Mouse (Mus musculus) bone marrow, adult 2 months (tissue): ENCODE results near the gene Scn3a.

ENCODE experiments used
- CTCF ChIP-seq: fragments of 200-500 bp; IDR thresholded peaks from 2 replicates; pipeline ENCODE4 v1.5.1; 2011; ENCODE audit warnings: low read length, control low read depth; ENCODE audit not compliant: control insufficient read depth, insufficient read depth
- POLR2A ChIP-seq: fragments of 200-500 bp; IDR thresholded peaks from 2 replicates; pipeline ENCODE4 v1.6.1; 2011; ENCODE audit warnings: low read depth, mild to moderate bottlenecking, control low read depth, low read length, borderline replicate concordance; ENCODE audit not compliant: control insufficient read depth

DNA sequence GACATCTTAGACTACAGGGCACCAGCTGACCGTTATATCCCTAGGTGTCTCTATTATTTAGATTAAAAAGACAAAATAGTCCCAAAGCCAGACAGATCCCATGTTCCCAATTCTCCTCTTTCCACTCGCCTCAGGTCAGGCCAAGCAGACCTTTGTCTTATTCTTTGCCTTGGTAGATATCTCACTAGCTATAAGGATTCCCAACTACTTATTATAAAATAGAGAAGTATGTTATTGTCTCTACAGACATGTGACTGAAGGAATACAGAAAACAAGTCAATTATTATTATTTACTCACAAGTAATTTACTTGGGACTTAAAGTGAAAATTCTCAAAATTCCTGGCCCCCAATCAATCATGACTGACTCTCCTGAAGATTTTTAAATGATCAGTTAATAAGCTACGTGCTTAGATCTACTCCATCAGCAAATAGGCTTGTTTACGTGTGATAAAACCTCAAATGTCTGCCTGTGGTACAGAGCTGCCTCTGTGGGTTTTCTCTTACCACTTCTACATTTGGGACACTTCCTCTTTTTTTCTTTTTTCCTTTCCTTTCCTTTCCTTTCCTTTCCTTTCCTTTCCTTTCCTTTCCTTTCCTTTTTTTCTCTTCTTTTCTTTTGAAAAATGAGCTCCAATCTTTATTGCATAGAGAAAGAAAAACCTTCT lies 86.3 kb downstream of the Scn3a start:
- TF ChIP-seq CTCF (no peak), POLR2A (no peak)
